Mouse (Mus musculus): Measurements from ENCODE around the gene Per2. TPM values are rescaled to one million over a fixed set of nuclear protein-coding genes. Genes with fewer than 3 reads are reported as not detected.

Per2 gene
- total RNA-seq, 1 experiment, result 0.58 TPM

DNA sequence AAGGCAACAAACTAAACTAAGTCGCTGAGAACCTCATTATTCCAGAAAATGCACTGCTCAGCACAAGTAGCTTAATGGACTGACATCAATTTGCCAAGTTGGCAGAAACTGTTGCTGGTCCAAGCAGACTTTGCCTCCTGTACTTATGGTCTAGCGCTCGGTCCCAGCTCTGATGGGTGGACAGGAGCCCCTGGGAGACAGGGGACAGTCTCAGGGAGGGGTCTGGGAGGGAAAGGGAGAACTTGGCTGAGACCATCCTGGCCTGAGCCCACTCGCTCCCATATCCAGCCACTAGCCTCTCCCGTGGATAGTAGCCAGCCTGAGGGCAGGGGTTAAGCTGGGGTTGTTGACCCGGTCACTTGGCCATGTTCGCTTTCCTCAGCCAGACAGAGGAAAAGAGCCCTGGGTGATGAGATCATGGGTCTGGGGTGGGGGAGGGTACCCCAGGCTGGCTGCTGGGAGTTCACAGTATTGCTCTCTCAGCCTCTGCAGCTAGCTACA, 3.4 kb downstream of the Per2 start:
- Histone ChIP-seq H3K9ac (ENCODE audit: insufficient read depth, low read depth, low read length, poor library complexity, severe bottlenecking) (no peak overlapping the region), H3K4me1 (ENCODE audit: control insufficient read depth in 2 of 2, insufficient read depth in 2 of 2, low read length in 2 of 2, poor library complexity in 1 of 2) (no peaks in the 10 kb centered on the region; a peak in 1 of 4 replicates)

DNA sequence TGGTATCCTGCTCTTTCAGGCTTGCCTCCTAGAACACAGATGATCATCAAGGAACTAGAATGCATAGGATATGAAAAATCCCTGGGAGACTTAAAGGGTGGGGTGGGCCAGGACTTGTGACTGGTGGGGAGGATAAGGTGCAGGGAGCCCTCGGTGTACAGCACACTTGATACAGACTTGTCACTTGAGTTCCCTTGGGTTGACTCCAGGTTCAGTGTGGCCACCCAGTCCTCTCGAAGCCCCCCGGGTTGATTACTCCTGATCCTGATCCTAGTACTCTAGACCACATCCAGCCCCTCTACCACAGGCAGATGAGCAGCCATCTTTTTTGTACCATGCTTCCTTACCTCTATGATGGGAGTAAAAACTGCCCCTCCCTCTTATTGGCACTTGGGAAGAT, 4.2 kb downstream of the Per2 start:
- in situ Hi-C loops (cut with MboI; ENCODE audit: low sequenced_read_pairs in 2 of 2, unreplicated experiment in 2 of 2), result no loop called here
- no peak for TF ChIP-seq ZC3H11A (IDR thresholded peaks at IDR 0.05; ENCODE audit: borderline replicate concordance, low read depth, low read length)
- no peak for TF ChIP-seq HCFC1 (IDR thresholded peaks at IDR 0.05; ENCODE audit: borderline replicate concordance, insufficient read depth, low read length)
- TF ChIP-seq MAFK (IDR thresholded peaks at IDR 0.05; ENCODE audit: insufficient read depth, low read depth, low read length), result no peak
- TF ChIP-seq CHD2 (IDR thresholded peaks at IDR 0.05; ENCODE audit: low read depth, low read length), result no peak
- no peak for TF ChIP-seq ZNF384 (IDR thresholded peaks at IDR 0.05; ENCODE audit: low read depth, low read length)
- Histone ChIP-seq H3K9me3 (ENCODE audit: control insufficient read depth, insufficient read depth, low read depth, low read length) (no peaks in the 10 kb centered on the region), H3K27ac (ENCODE audit: insufficient read depth, low read depth, low read length, poor library complexity, severe bottlenecking) (no peak overlapping the region), H3K9ac (ENCODE audit: insufficient read depth, low read depth, low read length, poor library complexity, severe bottlenecking) (no peak overlapping the region), H3K36me3 (ENCODE audit: control insufficient read depth, insufficient read depth, low read length, poor library complexity, severe bottlenecking) (no peaks in the 10 kb centered on the region), H3K4me1 (ENCODE audit: control insufficient read depth in 2 of 2, insufficient read depth in 2 of 2, low read length in 2 of 2, poor library complexity in 1 of 2) (no peaks in the 10 kb centered on the region; a peak in 1 of 4 replicates), H3K4me3 (ENCODE audit: insufficient read depth in 1 of 2, low read depth in 1 of 2, low read length in 2 of 2, poor library complexity in 1 of 2, severe bottlenecking in 1 of 2) (no peak overlapping the region)
- DNase-seq (ENCODE audit: low read depth, low spot score), result no peak

More for the DNA sequence above, 3.4 kb downstream of the Per2 start:
- H3K27ac ChIP-seq (ENCODE audit: insufficient read depth, low read depth, low read length, poor library complexity, severe bottlenecking), result no peak overlapping the region
- no peaks in the 10 kb centered on the region for H3K36me3 ChIP-seq (ENCODE audit: control insufficient read depth, insufficient read depth, low read length, poor library complexity, severe bottlenecking)
- H3K4me3 ChIP-seq (ENCODE audit: insufficient read depth in 1 of 2, low read depth in 1 of 2, low read length in 2 of 2, poor library complexity in 1 of 2, severe bottlenecking in 1 of 2), result no peak overlapping the region
- no peaks in the 10 kb centered on the region for H3K9me3 ChIP-seq (ENCODE audit: control insufficient read depth, insufficient read depth, low read depth, low read length)
- TF ChIP-seq MAFK (IDR thresholded peaks at IDR 0.05; ENCODE audit: insufficient read depth, low read depth, low read length) (no peak), ZC3H11A (IDR thresholded peaks at IDR 0.05; ENCODE audit: borderline replicate concordance, low read depth, low read length) (no peak), ZNF384 (IDR thresholded peaks at IDR 0.05; ENCODE audit: low read depth, low read length) (no peak), CHD2 (IDR thresholded peaks at IDR 0.05; ENCODE audit: low read depth, low read length) (no peak), HCFC1 (IDR thresholded peaks at IDR 0.05; ENCODE audit: borderline replicate concordance, insufficient read depth, low read length) (no peak)
- no peak for DNase-seq (ENCODE audit: low read depth, low spot score)
- in situ Hi-C loops (cut with MboI; ENCODE audit: low sequenced_read_pairs in 2 of 2, unreplicated experiment in 2 of 2), result no loop called here

DNA sequence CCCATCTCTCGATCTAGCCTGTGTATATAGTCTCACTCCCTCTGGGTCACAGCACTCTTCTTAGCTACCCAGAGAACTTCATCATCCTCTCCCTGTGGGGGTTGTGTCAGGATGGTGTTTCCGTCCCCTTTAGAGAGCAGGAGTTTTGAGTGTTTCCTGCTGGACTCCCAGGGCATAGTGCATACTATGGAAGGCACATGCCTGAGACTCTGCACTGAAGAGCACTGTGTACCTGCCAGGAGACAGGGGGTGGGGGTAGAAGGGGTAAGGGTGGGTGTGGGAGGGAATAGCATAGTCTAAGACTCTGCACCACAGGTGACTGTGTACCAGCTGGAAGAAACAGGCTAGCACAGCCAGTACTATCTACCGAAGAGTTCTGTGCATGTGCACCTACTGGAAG, 4.8 kb downstream of the Per2 start:
- H3K27ac ChIP-seq (ENCODE audit: insufficient read depth, low read depth, low read length, poor library complexity, severe bottlenecking), result no peak overlapping the region
- no peak overlapping the region for H3K4me3 ChIP-seq (ENCODE audit: insufficient read depth in 1 of 2, low read depth in 1 of 2, low read length in 2 of 2, poor library complexity in 1 of 2, severe bottlenecking in 1 of 2)
- in situ Hi-C loops (cut with MboI; ENCODE audit: low sequenced_read_pairs in 2 of 2, unreplicated experiment in 2 of 2), result no loop called here
- TF ChIP-seq CHD2 (IDR thresholded peaks at IDR 0.05; ENCODE audit: low read depth, low read length), result no peak
- TF ChIP-seq ZNF384 (IDR thresholded peaks at IDR 0.05; ENCODE audit: low read depth, low read length), result no peak
- H3K4me1 ChIP-seq (ENCODE audit: control insufficient read depth in 2 of 2, insufficient read depth in 2 of 2, low read length in 2 of 2, poor library complexity in 1 of 2), result no peaks in the 10 kb centered on the region; a peak in 1 of 4 replicates
- no peak overlapping the region for H3K9ac ChIP-seq (ENCODE audit: insufficient read depth, low read depth, low read length, poor library complexity, severe bottlenecking)
- no peaks in the 10 kb centered on the region for H3K36me3 ChIP-seq (ENCODE audit: control insufficient read depth, insufficient read depth, low read length, poor library complexity, severe bottlenecking)
- H3K9me3 ChIP-seq (ENCODE audit: control insufficient read depth, insufficient read depth, low read depth, low read length), result no peaks in the 10 kb centered on the region
- DNase-seq (ENCODE audit: low read depth, low spot score), result no peak

DNA sequence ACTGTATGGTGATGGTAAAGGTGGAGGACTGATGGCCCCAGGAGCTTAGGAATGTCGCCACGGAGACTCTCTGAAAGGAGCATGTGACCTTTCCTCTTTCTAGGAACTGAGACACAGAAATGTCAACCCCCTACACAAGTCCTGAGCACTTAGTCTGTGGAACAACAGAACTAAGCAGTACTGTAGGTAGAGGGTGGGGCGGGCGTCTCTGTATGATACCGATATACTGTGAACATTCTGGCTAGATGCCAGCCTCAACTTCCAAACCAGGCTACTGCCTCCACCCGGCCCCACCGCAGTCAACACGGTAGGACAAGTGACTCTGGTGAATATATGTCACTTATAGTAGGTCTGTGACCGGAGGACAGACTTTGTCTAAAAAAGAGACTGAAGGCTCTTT, 5.2 kb downstream of the Per2 start:
- no peaks in the 10 kb centered on the region for H3K9me3 ChIP-seq (ENCODE audit: control insufficient read depth, insufficient read depth, low read depth, low read length)
- H3K4me1 ChIP-seq (ENCODE audit: control insufficient read depth in 2 of 2, insufficient read depth in 2 of 2, low read length in 2 of 2, poor library complexity in 1 of 2), result no peaks in the 10 kb centered on the region; a peak in 1 of 4 replicates
- no peak overlapping the region for H3K27ac ChIP-seq (ENCODE audit: insufficient read depth, low read depth, low read length, poor library complexity, severe bottlenecking)
- in situ Hi-C loops (cut with MboI; ENCODE audit: low sequenced_read_pairs in 2 of 2, unreplicated experiment in 2 of 2), result no loop called here
- TF ChIP-seq MAFK (IDR thresholded peaks at IDR 0.05; ENCODE audit: insufficient read depth, low read depth, low read length) (no peak), HCFC1 (IDR thresholded peaks at IDR 0.05; ENCODE audit: borderline replicate concordance, insufficient read depth, low read length) (no peak)
- H3K36me3 ChIP-seq (ENCODE audit: control insufficient read depth, insufficient read depth, low read length, poor library complexity, severe bottlenecking), result no peaks in the 10 kb centered on the region
- DNase-seq (ENCODE audit: low read depth, low spot score), result no peak
- no peak overlapping the region for H3K4me3 ChIP-seq (ENCODE audit: insufficient read depth in 1 of 2, low read depth in 1 of 2, low read length in 2 of 2, poor library complexity in 1 of 2, severe bottlenecking in 1 of 2)
- no peak overlapping the region for H3K9ac ChIP-seq (ENCODE audit: insufficient read depth, low read depth, low read length, poor library complexity, severe bottlenecking)

DNA sequence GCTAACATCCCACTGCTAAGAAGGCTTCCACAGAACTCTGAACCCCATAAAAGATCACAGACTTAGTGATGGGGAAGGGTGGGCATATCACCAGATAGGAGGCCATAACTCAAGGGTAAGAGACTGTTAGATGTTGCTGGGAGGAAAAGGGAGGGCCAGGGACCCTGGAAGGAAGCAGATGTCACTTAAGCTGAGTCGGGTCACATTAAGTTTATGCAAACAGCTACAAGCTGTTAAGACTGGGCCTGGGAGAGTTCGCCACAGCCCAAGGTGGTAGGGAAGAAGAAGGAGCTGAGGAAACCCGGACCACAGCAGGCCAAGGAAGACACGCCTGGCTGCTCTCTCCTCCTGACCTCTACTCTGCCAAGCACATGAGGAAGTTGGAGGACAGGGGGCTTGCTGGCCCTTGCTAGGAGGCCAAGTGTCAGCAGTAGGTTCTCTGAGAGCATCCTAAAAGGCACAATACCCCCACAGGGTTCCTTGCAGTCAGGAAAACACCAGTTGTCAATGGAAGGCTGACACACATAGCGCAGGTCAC, 7.5 kb downstream of the Per2 start:
- TF ChIP-seq ZNF384 (IDR thresholded peaks at IDR 0.05; ENCODE audit: low read depth, low read length), result no peak
- TF ChIP-seq HCFC1 (IDR thresholded peaks at IDR 0.05; ENCODE audit: borderline replicate concordance, insufficient read depth, low read length), result no peak
- TF ChIP-seq ZC3H11A (IDR thresholded peaks at IDR 0.05; ENCODE audit: borderline replicate concordance, low read depth, low read length), result no peak
- TF ChIP-seq MAFK (IDR thresholded peaks at IDR 0.05; ENCODE audit: insufficient read depth, low read depth, low read length), result no peak
- no peak for TF ChIP-seq CHD2 (IDR thresholded peaks at IDR 0.05; ENCODE audit: low read depth, low read length)
- Histone ChIP-seq H3K4me3 (ENCODE audit: insufficient read depth in 1 of 2, low read depth in 1 of 2, low read length in 2 of 2, poor library complexity in 1 of 2, severe bottlenecking in 1 of 2) (no peak overlapping the region), H3K4me1 (ENCODE audit: control insufficient read depth in 2 of 2, insufficient read depth in 2 of 2, low read length in 2 of 2, poor library complexity in 1 of 2) (no peaks in the 10 kb centered on the region), H3K36me3 (ENCODE audit: control insufficient read depth, insufficient read depth, low read length, poor library complexity, severe bottlenecking) (no peaks in the 10 kb centered on the region), H3K9me3 (ENCODE audit: control insufficient read depth, insufficient read depth, low read depth, low read length) (no peaks in the 10 kb centered on the region), H3K27ac (ENCODE audit: insufficient read depth, low read depth, low read length, poor library complexity, severe bottlenecking) (no peak overlapping the region), H3K9ac (ENCODE audit: insufficient read depth, low read depth, low read length, poor library complexity, severe bottlenecking) (no peak overlapping the region)
- in situ Hi-C loops (cut with MboI; ENCODE audit: low sequenced_read_pairs in 2 of 2, unreplicated experiment in 2 of 2), result no loop called here
- no peak for DNase-seq (ENCODE audit: low read depth, low spot score)
